Mouse (Mus musculus): ENCODE measurements around the gene Rprd1b. TPM values are rescaled to one million over a fixed set of nuclear protein-coding genes. Genes with fewer than 3 reads are reported as not detected.

The Rprd1b gene
- polyA plus RNA-seq, 1 experiment from 2014 or later, result 30.0 TPM

GRCm38 (mm10) chr2:158177574-158177973 lies 149.3 kb downstream of the Rprd1b start:
- no peak overlapping the region for H3K4me2 ChIP-seq
- 67% methylated on average over 3 of the region's 3 CpGs for WGBS (ENCODE audit: insufficient replicate concordance)
- H3K9me3 ChIP-seq (replicated peaks), result no peaks in the 10 kb centered on the region
- peaks cover 57% of the 10 kb centered on the region for H3K4me1 ChIP-seq (replicated peaks)
- no peak overlapping the region for H3K9ac ChIP-seq
- no peak for ATAC-seq (ENCODE audit: low read depth)
- no peak for DNase-seq
- no peak overlapping the region for H3K27ac ChIP-seq
- H3K27me3 ChIP-seq, result peaks cover 51% of the 10 kb centered on the region
- no peaks in the 10 kb centered on the region for H3K36me3 ChIP-seq
- no peak overlapping the region for H3K4me3 ChIP-seq (replicated peaks)

GRCm38 (mm10) chr2:158178139-158178538 lies 149.8 kb downstream of the Rprd1b start:
- no peak for DNase-seq
- Histone ChIP-seq H3K4me3 (replicated peaks) (no peak overlapping the region), H3K4me1 (replicated peaks) (peaks cover 57% of the 10 kb centered on the region), H3K9ac (no peak overlapping the region), H3K27ac (no peak overlapping the region), H3K27me3 (peaks cover 50% of the 10 kb centered on the region), H3K9me3 (replicated peaks) (no peaks in the 10 kb centered on the region), H3K4me2 (no peak overlapping the region), H3K36me3 (no peaks in the 10 kb centered on the region)
- WGBS (ENCODE audit: insufficient replicate concordance), result 68% methylated on average over 4 of the region's 4 CpGs
- no peak for ATAC-seq (ENCODE audit: low read depth)

GRCm38 (mm10) chr2:158178696-158179369 lies 150.5 kb downstream of the Rprd1b start:
- no peak overlapping the region for H3K27ac ChIP-seq
- H3K27me3 ChIP-seq, result peaks cover 43% of the 10 kb centered on the region
- H3K9ac ChIP-seq, result 0 out of 2 replicates have a peak overlapping the region, but pooled peaks have one; percentile 5

GRCm38 (mm10) chr2:158179370-158180111 lies 151.2 kb downstream of the Rprd1b start:
- WGBS (ENCODE audit: insufficient replicate concordance), result 27% methylated on average over 18 of the region's 18 CpGs
- Histone ChIP-seq H3K27me3 (peaks cover 36% of the 10 kb centered on the region), H3K9ac (0 out of 2 replicates have a peak overlapping the region, but pooled peaks have one; percentile 5), H3K4me1 (replicated peaks) (peaks cover 47% of the 10 kb centered on the region), H3K9me3 (replicated peaks) (no peaks in the 10 kb centered on the region), H3K27ac (no peak overlapping the region), H3K4me3 (replicated peaks) (peak overlapping the region; percentile 35), H3K36me3 (no peaks in the 10 kb centered on the region), H3K4me2 (peak overlapping the region; percentile 56)
- no peak for ATAC-seq (ENCODE audit: low read depth)
- DNase-seq, result no peak

More at GRCm38 (mm10) chr2:158178696-158179369, 150.5 kb downstream of the Rprd1b start:
- peak overlapping the region; percentile 56 for H3K4me2 ChIP-seq
- H3K9me3 ChIP-seq (replicated peaks), result no peaks in the 10 kb centered on the region
- WGBS (ENCODE audit: insufficient replicate concordance), result 12% methylated on average over 19 of the region's 19 CpGs
- peak overlapping the region; percentile 35 for H3K4me3 ChIP-seq (replicated peaks)
- H3K4me1 ChIP-seq (replicated peaks), result peaks cover 54% of the 10 kb centered on the region
- H3K36me3 ChIP-seq, result no peaks in the 10 kb centered on the region
- ATAC-seq (ENCODE audit: low read depth) (peak; percentile 60), DNase-seq (no peak)

GRCm38 (mm10) chr2:158180797-158181196 lies 152.5 kb downstream of the Rprd1b start:
- 28% methylated on average over 9 of the region's 9 CpGs for WGBS (ENCODE audit: insufficient replicate concordance)
- Histone ChIP-seq H3K27me3 (peaks cover 24% of the 10 kb centered on the region), H3K4me2 (no peak overlapping the region), H3K4me3 (replicated peaks) (no peak overlapping the region), H3K4me1 (replicated peaks) (peaks cover 34% of the 10 kb centered on the region), H3K27ac (no peak overlapping the region), H3K9ac (no peak overlapping the region), H3K36me3 (no peaks in the 10 kb centered on the region), H3K9me3 (replicated peaks) (no peaks in the 10 kb centered on the region)
- peak; percentile 39 for DNase-seq
- ATAC-seq (ENCODE audit: low read depth), result no peak

Other genes starting within 250 kb of the Rprd1b start
- gene Vstm2l, start 113.8 kb upstream of the Rprd1b start, polyA plus RNA-seq (2015; fragmentation: Nextera tagmentation; extraction: Ambion mirVana), result not detected in 2 replicates
- gene Tti1, start 64 bp upstream of the Rprd1b start, polyA plus RNA-seq (2015; fragmentation: Nextera tagmentation; extraction: Ambion mirVana), result 14.0 and 16.2 TPM in 2 replicates
- 63.8 and 68.2 TPM in 2 replicates for gene Tgm2, start 117.9 kb downstream of the Rprd1b start, polyA plus RNA-seq (2015; fragmentation: Nextera tagmentation; extraction: Ambion mirVana)
- gene D630003M21Rik, start 200.7 kb downstream of the Rprd1b start, polyA plus RNA-seq (2015; fragmentation: Nextera tagmentation; extraction: Ambion mirVana), result 0.31 and 0.47 TPM in 2 replicates
- not detected in 2 replicates for gene Bpi, start 229.6 kb downstream of the Rprd1b start, polyA plus RNA-seq (2015; fragmentation: Nextera tagmentation; extraction: Ambion mirVana)